Mouse (Mus musculus) C2C12 (cell line): ENCODE results near the gene Cplx1. TPM values are rescaled to one million over a fixed set of nuclear protein-coding genes. Genes with fewer than 3 reads are reported as not detected.

ENCODE experiments used
- H3K27me3 ChIP-seq: one replicate; pipeline ENCODE4 v1.6.1; 2011; ENCODE audit not compliant: control insufficient read depth, insufficient read depth, insufficient read length
- H3K36me3 ChIP-seq: one replicate; pipeline ENCODE4 v1.6.1; 2011; ENCODE audit not compliant: control insufficient read depth, insufficient read depth
- H3K4me3 ChIP-seq: one replicate; pipeline ENCODE4 v1.5.1; 2011; ENCODE audit warnings: mild to moderate bottlenecking, control low read depth; ENCODE audit not compliant: poor library complexity, insufficient read depth, severe bottlenecking
- H3K79me2 ChIP-seq: one replicate; pipeline ENCODE4 v1.6.1; 2011; ENCODE audit not compliant: control insufficient read depth, insufficient read depth
- H3K79me3 ChIP-seq: one replicate; pipeline ENCODE4 v1.6.1; 2011; ENCODE audit warnings: low read depth, control low read depth
- H3ac ChIP-seq: one replicate; pipeline ENCODE3; 2011; ENCODE audit warnings: low read depth; ENCODE audit not compliant: control insufficient read depth, insufficient read length
- CEBPB ChIP-seq: IDR thresholded peaks from one replicate; pipeline ENCODE4 v1.6.1; 2011; ENCODE audit warnings: low read depth, mild to moderate bottlenecking, control low read depth, moderate library complexity
- CTCF ChIP-seq: IDR thresholded peaks from one replicate; pipeline ENCODE4 v1.5.1; 2011; ENCODE audit not compliant: control insufficient read depth, insufficient read depth, insufficient read length
- FOSL1 ChIP-seq: IDR thresholded peaks from one replicate; pipeline ENCODE4 v1.8.0; 2011; ENCODE audit warnings: mild to moderate bottlenecking, low read length; ENCODE audit not compliant: poor library complexity, insufficient read depth, severe bottlenecking
- MAX ChIP-seq: IDR thresholded peaks from one replicate; pipeline ENCODE4 v1.6.1; 2011; ENCODE audit warnings: mild to moderate bottlenecking, control low read depth
- MYOD1 ChIP-seq: IDR thresholded peaks from one replicate; pipeline ENCODE4 v1.6.1; 2011; ENCODE audit warnings: low read depth; ENCODE audit not compliant: control insufficient read depth, insufficient read length
- MYOG ChIP-seq: IDR thresholded peaks from one replicate; pipeline ENCODE4 v1.6.1; 2011; ENCODE audit not compliant: control insufficient read depth, insufficient read length; ENCODE audit errors: extremely low read depth
- USF1 ChIP-seq: IDR thresholded peaks from one replicate; pipeline ENCODE4 v1.6.1; 2011; ENCODE audit warnings: low read depth, mild to moderate bottlenecking, control low read depth, moderate library complexity
- long read RNA-seq, 2 experiments: library from polyadenylated mRNA; unstranded; transcript quantifications; one replicate each; pipeline ENCODE4 v2.0.0; 2019 to 2020
- polyA plus RNA-seq: library from polyadenylated mRNA; unstranded; fragments of >200 nt; fragmentation: generic; extraction: Trizol; gene quantifications from one replicate; pipeline ENCODE4 v1.2.1, GENCODE M21; 2012; ENCODE audit warnings: missing spikeins

Cplx1 gene
- not detected for polyA plus RNA-seq
- long read RNA-seq, experiment 1 = 0 reads
- long read RNA-seq, experiment 2, partial matches to known transcripts = 0 of 2 reads
- long read RNA-seq, experiment 2, other reads (novel, unspliced or antisense) = 0 of 2 reads

- no peaks in the 10 kb centered on the region for H3K79me2 ChIP-seq
- TF ChIP-seq CEBPB (no peak), MYOD1 (no peak), USF1 (no peak), MYOG (no peak), FOSL1 (no peak), CTCF (no peak), MAX (no peak)
- no peaks in the 10 kb centered on the region for H3K36me3 ChIP-seq
- H3K79me3 ChIP-seq = no peaks in the 10 kb centered on the region
- no peak within 1 kb of the TSS for H3ac ChIP-seq
- peaks cover 16% of the 10 kb centered on the region for H3K27me3 ChIP-seq
- H3K4me3 ChIP-seq = no peak within 1 kb of the TSS
Measured at GRCm38 (mm10) chr5:108549489-108550206, at the start of gene Cplx1. Cplx1 (minus strand) TSS chr5:108550024.

GRCm38 (mm10) chr5:108581361-108581891 is 31.6 kb upstream of the Cplx1 start:
- Histone ChIP-seq H3K27me3 (no peaks in the 10 kb centered on the region), H3K79me3 (no peaks in the 10 kb centered on the region), H3ac (no peak overlapping the region), H3K4me3 (no peak overlapping the region), H3K36me3 (peaks cover 90% of the 10 kb centered on the region), H3K79me2 (no peaks in the 10 kb centered on the region)
- TF ChIP-seq CEBPB (no peak), CTCF (no peak), MAX (no peak), MYOD1 (no peak), MYOG (no peak), USF1 (no peak), FOSL1 (no peak)

- Histone ChIP-seq H3K4me3 (no peak overlapping the region), H3K36me3 (peaks cover 86% of the 10 kb centered on the region), H3K27me3 (no peaks in the 10 kb centered on the region), H3K79me2 (no peaks in the 10 kb centered on the region), H3K79me3 (no peaks in the 10 kb centered on the region), H3ac (no peak overlapping the region)
- TF ChIP-seq CEBPB = peak; percentile 90
- no peak for TF ChIP-seq CTCF
- TF ChIP-seq FOSL1 = no peak
Measured at GRCm38 (mm10) chr5:108573054-108573453, 23.2 kb upstream of the Cplx1 start.

- TF ChIP-seq CTCF = no peak
- TF ChIP-seq CEBPB = no peak
- TF ChIP-seq FOSL1 = no peak
- H3ac ChIP-seq = no peak overlapping the region
- H3K4me3 ChIP-seq = no peak overlapping the region
- H3K79me3 ChIP-seq = no peaks in the 10 kb centered on the region
- peaks cover 81% of the 10 kb centered on the region for H3K36me3 ChIP-seq
- no peaks in the 10 kb centered on the region for H3K27me3 ChIP-seq
- no peaks in the 10 kb centered on the region for H3K79me2 ChIP-seq
Measured at GRCm38 (mm10) chr5:108570991-108571390, 21.2 kb upstream of the Cplx1 start.

GRCm38 (mm10) chr5:108567104-108567503 is 17.3 kb upstream of the Cplx1 start:
- no peaks in the 10 kb centered on the region for H3K27me3 ChIP-seq
- peaks cover 52% of the 10 kb centered on the region for H3K36me3 ChIP-seq
- no peak overlapping the region for H3K4me3 ChIP-seq
- no peak overlapping the region for H3ac ChIP-seq
- TF ChIP-seq MYOD1 (no peak), USF1 (no peak), CTCF (no peak), MYOG (no peak)
- H3K79me3 ChIP-seq = no peaks in the 10 kb centered on the region
- H3K79me2 ChIP-seq = no peaks in the 10 kb centered on the region

- Histone ChIP-seq H3K27me3 (no peaks in the 10 kb centered on the region), H3K79me2 (no peaks in the 10 kb centered on the region), H3K36me3 (peaks cover 47% of the 10 kb centered on the region), H3K4me3 (no peak overlapping the region), H3K79me3 (no peaks in the 10 kb centered on the region), H3ac (no peak overlapping the region)
- TF ChIP-seq MAX (no peak), CEBPB (no peak), MYOG (no peak), FOSL1 (no peak), CTCF (no peak), MYOD1 (no peak), USF1 (no peak)
Measured at GRCm38 (mm10) chr5:108566523-108566922, 16.7 kb upstream of the Cplx1 start.
